Mouse (Mus musculus) intestine, embryonic 16.5 days (tissue): ENCODE measurements around the gene Gm20388. TPM values are rescaled to one million over a fixed set of nuclear protein-coding genes. Genes with fewer than 3 reads are reported as not detected.

Source experiments
- ATAC-seq: fragments of 200-750 bp; cut with Nextera tagmentation; 2 replicates; pipeline ENCODE4 v1.8.0; 2017; ENCODE audit warnings: moderate TSS enrichment, moderate library complexity
- H3K27ac ChIP-seq: fragments of 300-500 bp; sonication (generic); 2 replicates; pipeline ENCODE4 v1.5.1; 2014; ENCODE audit warnings: mild to moderate bottlenecking, low read length
- H3K27me3 ChIP-seq: fragments of 300-500 bp; sonication (generic); replicated peaks from 2 replicates; pipeline ENCODE4 v1.6.1; 2014; ENCODE audit warnings: low read length, control low read depth, mixed read lengths; ENCODE audit not compliant: control insufficient read depth, insufficient read depth
- H3K36me3 ChIP-seq: fragments of 300-500 bp; sonication (generic); 2 replicates; pipeline ENCODE4 v1.6.1; 2014; ENCODE audit warnings: low read length, control low read depth; ENCODE audit not compliant: control insufficient read depth, insufficient read depth
- H3K4me1 ChIP-seq: fragments of 300-500 bp; sonication (generic); 2 replicates; pipeline ENCODE4 v1.6.1; 2014; ENCODE audit warnings: low read length, control low read depth, mixed read lengths; ENCODE audit not compliant: control insufficient read depth, insufficient read depth
- H3K4me2 ChIP-seq: fragments of 300-500 bp; sonication (generic); 2 replicates; pipeline ENCODE4 v1.6.1; 2014; ENCODE audit warnings: low read depth, low read length, control low read depth
- H3K4me3 ChIP-seq: fragments of 300-500 bp; sonication (generic); 2 replicates; pipeline ENCODE4 v1.5.1; 2014; ENCODE audit warnings: mild to moderate bottlenecking, low read length
- H3K9ac ChIP-seq: fragments of 300-500 bp; sonication (generic); 2 replicates; pipeline ENCODE4 v1.6.1; 2014; ENCODE audit warnings: low read depth, low read length
- H3K9me3 ChIP-seq: fragments of 300-500 bp; sonication (generic); 2 replicates; pipeline ENCODE4 v1.6.1; 2016; ENCODE audit warnings: low read length, control low read depth; ENCODE audit not compliant: control insufficient read depth
- WGBS: fragments of 180-500 bp; shearing (Covaris S2); extraction: QIAGEN DNeasy Blood & Tissue Kit; methylation state at CpG from one replicate; pipeline ENCODE4 v1.1.7; 2014; 5-methylcytosine and 5-hydroxymethylcytosine counted together
- polyA plus RNA-seq: library from polyadenylated mRNA; unstranded; fragments of >200 nt; fragmentation: Nextera tagmentation; extraction: Ambion mirVana; gene quantifications from 2 replicates; pipeline ENCODE4 v1.2.1, GENCODE M21; 2015

Gm20388 gene
- polyA plus RNA-seq, 1 experiment from 2014 or later = 5.8 TPM

GRCm38 (mm10) chr8:122068609-122069008 lies 2158.0 kb downstream of the Gm20388 start:
- Histone ChIP-seq H3K4me3 (no peak overlapping the region), H3K4me1 (0 out of 2 replicates have a peak, but pooled peaks cover 4% of the 10 kb centered on the region), H3K36me3 (no peaks in the 10 kb centered on the region), H3K27ac (no peak overlapping the region), H3K9ac (no peak overlapping the region), H3K9me3 (no peaks in the 10 kb centered on the region), H3K4me2 (no peak overlapping the region), H3K27me3 (no peaks in the 10 kb centered on the region)
- WGBS = 77% methylated on average over 13 of the region's 13 CpGs
- ATAC-seq = no peak

DNA sequence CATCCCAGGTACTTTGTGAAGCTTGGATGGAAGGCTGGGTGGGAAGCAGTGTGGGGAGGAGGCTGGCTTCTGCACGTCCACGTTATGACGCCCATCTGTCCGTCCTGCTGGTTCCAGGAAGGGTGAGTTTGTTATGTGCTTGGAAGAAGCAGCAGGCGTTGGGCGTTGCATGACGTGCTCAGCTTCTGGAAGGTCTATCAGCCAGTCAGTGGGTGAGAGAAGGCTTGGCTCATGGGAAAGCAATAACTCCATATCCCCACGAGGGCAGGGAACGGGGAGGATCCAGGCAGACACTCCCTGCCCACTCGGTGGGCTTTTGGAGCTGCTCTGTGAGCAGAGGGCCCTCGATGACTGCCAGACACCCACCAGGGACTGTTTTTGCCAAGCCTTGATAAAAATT lies 2158.6 kb downstream of the Gm20388 start:
- WGBS = 76% methylated on average over 11 of the region's 11 CpGs
- no peak overlapping the region for H3K4me3 ChIP-seq
- H3K4me2 ChIP-seq = no peak overlapping the region
- H3K9me3 ChIP-seq = no peaks in the 10 kb centered on the region
- no peaks in the 10 kb centered on the region for H3K27me3 ChIP-seq
- H3K4me1 ChIP-seq = 0 out of 2 replicates have a peak, but pooled peaks cover 6% of the 10 kb centered on the region
- no peak for ATAC-seq
- no peak overlapping the region for H3K27ac ChIP-seq
- no peaks in the 10 kb centered on the region for H3K36me3 ChIP-seq
- no peak overlapping the region for H3K9ac ChIP-seq

GRCm38 (mm10) chr8:122071193-122071592 lies 2160.6 kb downstream of the Gm20388 start:
- H3K27me3 ChIP-seq = no peaks in the 10 kb centered on the region
- no peaks in the 10 kb centered on the region for H3K36me3 ChIP-seq
- H3K4me3 ChIP-seq = no peak overlapping the region
- H3K9me3 ChIP-seq = no peaks in the 10 kb centered on the region
- 64% methylated on average over 4 of the region's 4 CpGs for WGBS
- H3K4me1 ChIP-seq = peaks cover 7% of the 10 kb centered on the region
- no peak overlapping the region for H3K9ac ChIP-seq
- ATAC-seq = no peak
- no peak overlapping the region for H3K4me2 ChIP-seq
- H3K27ac ChIP-seq = no peak overlapping the region

DNA sequence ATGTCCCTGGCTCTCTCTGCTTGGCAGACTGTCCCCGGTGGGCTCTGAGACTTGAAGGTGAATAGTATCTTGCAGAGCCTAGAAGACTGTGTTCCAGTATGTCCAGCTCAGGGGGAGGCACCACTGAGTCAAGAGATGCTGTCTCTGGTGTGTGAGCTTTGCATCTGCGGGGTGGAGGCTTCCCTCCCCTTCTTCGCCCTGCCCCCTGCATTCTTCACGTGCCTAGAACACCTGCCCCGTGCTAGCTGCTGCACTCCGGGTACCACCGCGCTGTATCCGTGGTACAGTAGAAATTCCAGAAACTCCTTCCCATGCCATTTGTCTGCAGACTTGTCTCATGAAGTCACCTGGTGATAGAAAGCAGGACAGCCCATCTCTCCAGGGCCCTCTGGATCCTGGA lies 2163.3 kb downstream of the Gm20388 start:
- WGBS = 44% methylated on average over 9 of the region's 9 CpGs
- Histone ChIP-seq H3K27me3 (no peaks in the 10 kb centered on the region; the same call in 1 of the 2 replicates), H3K4me3 (no peak overlapping the region), H3K36me3 (no peaks in the 10 kb centered on the region), H3K4me1 (peaks cover 10% of the 10 kb centered on the region), H3K4me2 (no peak overlapping the region), H3K27ac (no peak overlapping the region), H3K9ac (no peak overlapping the region), H3K9me3 (no peaks in the 10 kb centered on the region)
- ATAC-seq = peak; percentile 27; the same call in 1 of the 2 replicates

DNA sequence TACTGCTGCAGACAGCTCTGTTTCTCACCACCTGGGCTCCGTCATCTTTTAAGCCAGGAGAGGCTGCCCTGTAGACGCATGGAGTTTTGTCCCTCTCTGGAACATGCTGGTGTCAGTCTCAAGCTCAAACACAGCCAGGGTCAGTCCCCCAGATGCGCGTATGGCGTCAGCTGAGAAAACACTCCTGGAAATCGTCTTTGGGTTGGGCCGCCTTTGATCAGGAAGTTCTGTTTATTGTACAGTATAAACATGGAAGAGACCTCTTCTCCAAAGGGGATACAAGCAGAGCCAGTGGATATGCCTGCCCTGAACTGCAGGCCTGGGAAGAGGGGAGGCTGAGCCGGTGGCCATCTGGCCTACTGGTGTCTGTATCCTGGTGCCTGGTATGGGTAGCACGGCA lies 2163.8 kb downstream of the Gm20388 start:
- no peaks in the 10 kb centered on the region for H3K36me3 ChIP-seq

DNA sequence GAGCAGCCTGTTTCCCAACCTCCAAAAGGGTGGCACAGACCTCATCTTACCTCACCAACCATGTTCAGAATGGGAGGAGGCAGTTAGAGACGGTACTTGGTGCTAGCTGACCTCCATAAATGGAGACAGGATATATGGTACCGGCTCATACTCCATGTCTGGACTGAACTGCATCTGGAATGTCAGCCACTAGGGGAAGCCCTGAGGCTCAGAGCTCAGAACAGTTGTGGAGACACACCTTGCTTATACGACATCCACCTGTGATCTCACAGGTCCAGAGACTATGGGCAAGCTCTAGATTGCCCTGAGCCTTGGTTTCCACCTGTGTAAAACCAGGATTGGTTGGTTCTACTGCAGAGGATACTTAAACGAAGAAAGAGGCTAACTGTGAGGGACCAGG lies 2164.3 kb downstream of the Gm20388 start:
- H3K4me1 ChIP-seq = peaks cover 20% of the 10 kb centered on the region
- H3K36me3 ChIP-seq = no peaks in the 10 kb centered on the region
- H3K4me2 ChIP-seq = no peak overlapping the region
- no peak; the same call in 1 of the 2 replicates for ATAC-seq
- no peak overlapping the region for H3K9ac ChIP-seq
- no peak overlapping the region for H3K27ac ChIP-seq
- H3K9me3 ChIP-seq = no peaks in the 10 kb centered on the region
- H3K4me3 ChIP-seq = no peak overlapping the region
- H3K27me3 ChIP-seq = no peaks in the 10 kb centered on the region; the same call in 1 of the 2 replicates
- 58% methylated on average over 4 of the region's 4 CpGs for WGBS

More for the DNA sequence above, 2163.8 kb downstream of the Gm20388 start:
- Histone ChIP-seq H3K9me3 (no peaks in the 10 kb centered on the region), H3K4me2 (no peak overlapping the region), H3K4me3 (no peak overlapping the region), H3K9ac (no peak overlapping the region), H3K27ac (no peak overlapping the region), H3K27me3 (no peaks in the 10 kb centered on the region; the same call in 1 of the 2 replicates), H3K4me1 (peaks cover 15% of the 10 kb centered on the region)
- WGBS = 42% methylated on average over 9 of the region's 9 CpGs
- 0 out of 2 replicates have a peak, but pooled peaks have one; percentile 34 for ATAC-seq

GRCm38 (mm10) chr8:122076183-122076842 lies 2165.7 kb downstream of the Gm20388 start:
- no peaks in the 10 kb centered on the region for H3K36me3 ChIP-seq
- H3K27ac ChIP-seq = no peak overlapping the region
- H3K4me1 ChIP-seq = peaks cover 30% of the 10 kb centered on the region
- no peaks in the 10 kb centered on the region for H3K9me3 ChIP-seq
- ATAC-seq = no peak
- WGBS = 35% methylated on average over 23 of the region's 23 CpGs
- H3K9ac ChIP-seq = no peak overlapping the region; the same call in 1 of the 2 replicates
- H3K4me2 ChIP-seq = no peak overlapping the region
- no peaks in the 10 kb centered on the region; the same call in 1 of the 2 replicates for H3K27me3 ChIP-seq
- H3K4me3 ChIP-seq = no peak overlapping the region

DNA sequence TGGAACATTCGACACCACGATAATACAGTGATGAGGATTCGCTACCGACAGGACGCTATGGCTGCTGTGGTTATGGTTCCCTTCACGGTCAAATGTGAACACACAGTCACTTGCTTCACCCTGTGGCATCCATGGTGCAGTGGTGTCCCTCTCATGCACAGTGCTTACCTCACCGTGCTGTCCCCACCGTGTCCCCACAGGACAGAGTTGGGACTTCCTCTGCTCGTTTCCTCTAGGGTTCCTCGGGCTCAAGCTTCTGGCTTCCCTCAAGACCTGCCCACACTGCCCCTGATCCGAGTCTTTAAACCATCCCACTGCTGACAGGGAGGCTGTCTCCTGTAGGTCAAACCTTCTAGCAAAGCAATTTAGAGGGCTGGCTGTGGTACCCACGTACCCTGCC lies 2167.7 kb downstream of the Gm20388 start:
- Histone ChIP-seq H3K27ac (no peak overlapping the region), H3K27me3 (no peaks in the 10 kb centered on the region; the same call in 1 of the 2 replicates), H3K36me3 (no peaks in the 10 kb centered on the region), H3K4me3 (no peak overlapping the region), H3K4me1 (peaks cover 30% of the 10 kb centered on the region), H3K9me3 (no peaks in the 10 kb centered on the region), H3K9ac (no peak overlapping the region), H3K4me2 (no peak overlapping the region)
- ATAC-seq = no peak
- WGBS = 80% methylated on average over 12 of the region's 12 CpGs

DNA sequence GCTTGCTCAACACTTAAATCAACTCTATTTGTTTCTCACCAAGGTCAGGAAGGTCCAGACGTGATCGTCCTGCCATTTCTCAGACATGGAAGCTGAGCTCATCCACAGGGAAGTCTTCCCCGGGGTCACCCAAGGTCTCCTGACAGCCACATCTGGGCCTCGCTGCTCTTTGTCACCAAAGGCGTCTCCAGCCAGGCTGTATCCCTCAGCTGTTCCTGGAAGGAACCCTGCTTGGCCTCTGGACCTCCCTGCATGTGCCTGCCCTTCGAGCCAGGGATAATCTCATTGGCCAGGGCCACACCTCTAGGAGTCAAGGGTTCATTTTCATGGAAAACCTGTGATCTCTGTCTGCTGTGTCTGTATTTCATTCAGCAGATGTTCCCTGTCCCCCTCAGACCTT lies 2168.5 kb downstream of the Gm20388 start:
- ATAC-seq = peak; percentile 87
- WGBS = 46% methylated on average over 6 of the region's 6 CpGs
- no peak overlapping the region for H3K4me2 ChIP-seq
- no peaks in the 10 kb centered on the region for H3K36me3 ChIP-seq
- no peaks in the 10 kb centered on the region; the same call in 1 of the 2 replicates for H3K27me3 ChIP-seq
- 0 out of 2 replicates have a peak overlapping the region, but pooled peaks have one; percentile 4 for H3K27ac ChIP-seq
- H3K4me3 ChIP-seq = no peak overlapping the region
- H3K9me3 ChIP-seq = no peaks in the 10 kb centered on the region
- H3K9ac ChIP-seq = no peak overlapping the region
- peaks cover 30% of the 10 kb centered on the region for H3K4me1 ChIP-seq
